Mouse (Mus musculus): ENCODE measurements around the gene Dclk1.
A peak's percentile ranks its signal among the peaks of the same experiment; 100 is the strongest.

DNA sequence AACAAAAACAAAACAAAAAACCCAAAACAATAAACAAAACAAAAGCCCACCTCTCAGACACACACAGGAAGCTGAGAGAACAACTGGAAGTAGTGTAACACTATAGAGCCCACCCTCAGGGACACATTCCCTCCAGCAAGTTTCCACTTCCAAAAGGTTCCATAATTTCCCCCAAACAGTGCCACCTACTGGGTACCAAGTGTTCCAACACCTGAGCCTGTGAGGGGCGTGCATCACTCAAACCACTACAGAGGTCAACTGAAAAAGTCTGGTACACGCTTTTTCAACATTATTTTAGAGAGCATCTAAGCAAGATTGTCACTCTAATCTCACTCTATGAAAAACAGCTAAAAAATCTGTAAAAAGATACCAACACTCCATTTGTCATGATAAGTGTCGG, 325.3 kb downstream of the Dclk1 start:
- TF ChIP-seq CTCF (conservative IDR thresholded peaks at IDR 0.05; ENCODE audit: insufficient read depth, insufficient read length, low read depth, low read length), result peak; percentile 30; the same call in 1 of the 2 replicates
- no peak for TF ChIP-seq POLR2A (IDR thresholded peaks at IDR 0.05; ENCODE audit: low read depth, low read length)

All from kidney, adult 2 months (tissue).